ENCODE assay signal across 26 mouse cellular contexts in genomic region chr1:162636516-162636915, GRCm38 (mm10). TPM values are rescaled to one million over a fixed set of nuclear protein-coding genes. Genes with fewer than 3 reads are reported as not detected.
"Had no signal": no experiment of that assay in that cellular context is flagged by ENCODE, and none has a peak within 500 bp of the region (broad histone marks: within the 10 kb centered on the region; RNA-seq: fewer than 3 reads in every experiment).

No protein-coding gene starts in this region.

- DNase-seq: lung, embryonic 14.5 days; lung, postnatal 10 days; lung, postnatal 4 days; midbrain, embryonic 14.5 days; retina, postnatal 1 day; right cerebral cortex, adult 18-20 months; right cerebral cortex, postnatal 25 days; right cerebral cortex, postnatal 4 days; spleen, adult 18-20 months; thymus, adult 18-20 months; thymus, postnatal 14 days; thymus, postnatal 36 days had no signal

- H3K4me3 ChIP-seq: midbrain, embryonic 10.5 days; midbrain, embryonic 12.5 days; myocyte; neural tube, embryonic 13.5 days; neural tube, embryonic 15.5 days had no signal

- H3K4me1 ChIP-seq: midbrain, embryonic 10.5 days; neural tube, embryonic 13.5 days; neural tube, embryonic 15.5 days had no signal

- H3K9ac ChIP-seq: lung, embryonic 14.5 days; midbrain, embryonic 12.5 days; neural tube, embryonic 13.5 days; neural tube, embryonic 15.5 days had no signal

- H3K27me3 ChIP-seq: midbrain, embryonic 12.5 days; neural tube, embryonic 13.5 days; neural tube, embryonic 15.5 days had no signal

- ATAC-seq: midbrain, embryonic 16.5 days had no signal

- H3K4me2 ChIP-seq: lung, embryonic 14.5 days; midbrain, embryonic 12.5 days; neural tube, embryonic 13.5 days; neural tube, embryonic 15.5 days had no signal

- H3K27ac ChIP-seq: midbrain, embryonic 10.5 days; midbrain, embryonic 12.5 days; neural tube, embryonic 13.5 days; neural tube, embryonic 15.5 days had no signal

- H3K36me3 ChIP-seq: midbrain, embryonic 10.5 days; midbrain, embryonic 12.5 days; neural tube, embryonic 13.5 days; neural tube, embryonic 15.5 days had no signal

- H3K9me3 ChIP-seq: midbrain, embryonic 12.5 days; neural tube, embryonic 13.5 days; neural tube, embryonic 15.5 days had no signal

RNA-seq across cellular contexts. Expression of gene Myoc, which starts 2.4 kb away (rescaled TPM):
- total RNA-seq: megakaryocyte, adult 5-6 weeks; megakaryocyte-erythroid progenitor cell, adult 5-6 weeks had no signal
- polyA plus RNA-seq: lung, embryonic 14.5 days; midbrain, embryonic 10.5 days; midbrain, embryonic 12.5 days; midbrain, embryonic 16.5 days; myocyte; neural tube, embryonic 11.5 days; neural tube, embryonic 13.5 days; stomach, embryonic 14.5 days; stomach, embryonic 16.5 days had no signal

RNA-seq across cellular contexts. Expression of gene Myocos, which starts 21.5 kb away (rescaled TPM):
- total RNA-seq: megakaryocyte, adult 5-6 weeks; megakaryocyte-erythroid progenitor cell, adult 5-6 weeks had no signal
- polyA plus RNA-seq: lung, embryonic 14.5 days; lung, embryonic 16.5 days; midbrain, embryonic 10.5 days; midbrain, embryonic 12.5 days; midbrain, embryonic 14.5 days; midbrain, embryonic 16.5 days; myocyte; neural tube, embryonic 11.5 days; neural tube, embryonic 13.5 days; neural tube, embryonic 15.5 days; small intestine, adult 2 months; stomach, embryonic 14.5 days; stomach, embryonic 16.5 days; thymus, postnatal 0 days had no signal
